Mouse (Mus musculus): Measurements from ENCODE around the gene Traf2. TPM values are rescaled to one million over a fixed set of nuclear protein-coding genes. Genes with fewer than 3 reads are reported as not detected.

Gene Traf2
- polyA plus RNA-seq, 1 experiment from 2014 or later, result 20.3 TPM

Other genes with a start within 250 kb of the Traf2 start
- 0.96 and 1.1 TPM in 2 replicates for gene Grin1, start 227.8 kb downstream of the Traf2 start, polyA plus RNA-seq (2014; fragmentation: Nextera tagmentation; extraction: Ambion mirVana)
- 47.9 and 68.4 TPM in 2 replicates for gene Man1b1, start 214.6 kb downstream of the Traf2 start, polyA plus RNA-seq (2014; fragmentation: Nextera tagmentation; extraction: Ambion mirVana)
- gene Dpp7, start 190.6 kb downstream of the Traf2 start, polyA plus RNA-seq (2014; fragmentation: Nextera tagmentation; extraction: Ambion mirVana), result 13.1 and 14.0 TPM in 2 replicates
- 10.8 and 11.2 TPM in 2 replicates for gene Uap1l1, start 181.3 kb downstream of the Traf2 start, polyA plus RNA-seq (2014; fragmentation: Nextera tagmentation; extraction: Ambion mirVana)
- 16.0 and 18.2 TPM in 2 replicates for gene Sapcd2, start 174.6 kb downstream of the Traf2 start, polyA plus RNA-seq (2014; fragmentation: Nextera tagmentation; extraction: Ambion mirVana)
- gene Entpd2, start 151.1 kb downstream of the Traf2 start, polyA plus RNA-seq (2014; fragmentation: Nextera tagmentation; extraction: Ambion mirVana), result 0.18 and 0.20 TPM in 2 replicates
- 16.8 and 18.9 TPM in 2 replicates for gene Npdc1, start 147.6 kb downstream of the Traf2 start, polyA plus RNA-seq (2014; fragmentation: Nextera tagmentation; extraction: Ambion mirVana)
- not detected in 2 replicates for gene Fut7, start 123.7 kb downstream of the Traf2 start, polyA plus RNA-seq (2014; fragmentation: Nextera tagmentation; extraction: Ambion mirVana)
- gene Abca2, start 118.2 kb downstream of the Traf2 start, polyA plus RNA-seq (2014; fragmentation: Nextera tagmentation; extraction: Ambion mirVana), result 2.0 and 3.4 TPM in 2 replicates
- gene Clic3, start 90.1 kb downstream of the Traf2 start, polyA plus RNA-seq (2014; fragmentation: Nextera tagmentation; extraction: Ambion mirVana), result 0.47 and 0.83 TPM in 2 replicates
- 16.5 and 20.0 TPM in 2 replicates for gene Paxx, start 85.8 kb downstream of the Traf2 start, polyA plus RNA-seq (2014; fragmentation: Nextera tagmentation; extraction: Ambion mirVana)
- gene Ptgds, start 76.9 kb downstream of the Traf2 start, polyA plus RNA-seq (2014; fragmentation: Nextera tagmentation; extraction: Ambion mirVana), result 0.66 and 1.1 TPM in 2 replicates
- not detected in 2 replicates for gene Lcn12, start 53.0 kb downstream of the Traf2 start, polyA plus RNA-seq (2014; fragmentation: Nextera tagmentation; extraction: Ambion mirVana)
- 66.7 and 78.7 TPM in 2 replicates for gene Fbxw5, start 46.2 kb downstream of the Traf2 start, polyA plus RNA-seq (2014; fragmentation: Nextera tagmentation; extraction: Ambion mirVana)
- gene C8g, start 45.2 kb downstream of the Traf2 start, polyA plus RNA-seq (2014; fragmentation: Nextera tagmentation; extraction: Ambion mirVana), result 3.4 and 3.7 TPM in 2 replicates
- gene Edf1, start 10.9 kb upstream of the Traf2 start, polyA plus RNA-seq (2014; fragmentation: Nextera tagmentation; extraction: Ambion mirVana), result 318 and 356 TPM in 2 replicates
- 3.2 and 5.5 TPM in 2 replicates for gene Mamdc4, start 27.9 kb upstream of the Traf2 start, polyA plus RNA-seq (2014; fragmentation: Nextera tagmentation; extraction: Ambion mirVana)
- 167 and 172 TPM in 2 replicates for gene Phpt1, start 28.3 kb upstream of the Traf2 start, polyA plus RNA-seq (2014; fragmentation: Nextera tagmentation; extraction: Ambion mirVana)
- gene Ajm1, start 34.8 kb upstream of the Traf2 start, polyA plus RNA-seq (2014; fragmentation: Nextera tagmentation; extraction: Ambion mirVana), result 0.21 TPM in 1 of 2 replicates, not detected in the other
- 35.9 and 40.0 TPM in 2 replicates for gene Rabl6, start 61.6 kb upstream of the Traf2 start, polyA plus RNA-seq (2014; fragmentation: Nextera tagmentation; extraction: Ambion mirVana)
- 0.11 and 0.20 TPM in 2 replicates for gene Ccdc183, start 70.7 kb upstream of the Traf2 start, polyA plus RNA-seq (2014; fragmentation: Nextera tagmentation; extraction: Ambion mirVana)
- 14.6 and 18.4 TPM in 2 replicates for gene Tmem141, start 75.1 kb upstream of the Traf2 start, polyA plus RNA-seq (2014; fragmentation: Nextera tagmentation; extraction: Ambion mirVana)
- 1.0 and 1.1 TPM in 2 replicates for gene Fcna, start 81.1 kb upstream of the Traf2 start, polyA plus RNA-seq (2014; fragmentation: Nextera tagmentation; extraction: Ambion mirVana)
- not detected in 2 replicates for gene Lcn8, start 106.2 kb upstream of the Traf2 start, polyA plus RNA-seq (2014; fragmentation: Nextera tagmentation; extraction: Ambion mirVana)
- not detected in 2 replicates for gene Lcn5, start 111.0 kb upstream of the Traf2 start, polyA plus RNA-seq (2014; fragmentation: Nextera tagmentation; extraction: Ambion mirVana)
- not detected in 2 replicates for gene Lcn6, start 129.8 kb upstream of the Traf2 start, polyA plus RNA-seq (2014; fragmentation: Nextera tagmentation; extraction: Ambion mirVana)
- gene Lcn10, start 135.8 kb upstream of the Traf2 start, polyA plus RNA-seq (2014; fragmentation: Nextera tagmentation; extraction: Ambion mirVana), result not detected in 2 replicates
- gene Obp2a, start 153.1 kb upstream of the Traf2 start, polyA plus RNA-seq (2014; fragmentation: Nextera tagmentation; extraction: Ambion mirVana), result not detected in 2 replicates
- 42.9 and 49.9 TPM in 2 replicates for gene Bmyc, start 159.8 kb upstream of the Traf2 start, polyA plus RNA-seq (2014; fragmentation: Nextera tagmentation; extraction: Ambion mirVana)
- gene Obp2b, start 190.1 kb upstream of the Traf2 start, polyA plus RNA-seq (2014; fragmentation: Nextera tagmentation; extraction: Ambion mirVana), result not detected in 2 replicates
- gene Lcn3, start 218.6 kb upstream of the Traf2 start, polyA plus RNA-seq (2014; fragmentation: Nextera tagmentation; extraction: Ambion mirVana), result not detected in 2 replicates
- not detected in 2 replicates for gene Lcn11, start 230.1 kb upstream of the Traf2 start, polyA plus RNA-seq (2014; fragmentation: Nextera tagmentation; extraction: Ambion mirVana)
- gene Gm13539, start 235.3 kb upstream of the Traf2 start, polyA plus RNA-seq (2014; fragmentation: Nextera tagmentation; extraction: Ambion mirVana), result not detected in 2 replicates